Mouse (Mus musculus) left cerebral cortex, postnatal 36 days (tissue): Measurements from ENCODE around the gene Bcl9. TPM values are rescaled to one million over a fixed set of nuclear protein-coding genes. Genes with fewer than 3 reads are reported as not detected.
A peak's percentile ranks its signal among the peaks of the same experiment; 100 is the strongest.

ENCODE experiments used
- DNase-seq, 2 experiments: peaks; one replicate each; pipeline ENCODE4 v3.0.0; 2021 to 2022; ENCODE audit warnings: low spot score in 2 of 2, mixed read lengths in 1 of 2
- intact Hi-C: fragments of 180-260 bp; cut with DNase I; formaldehyde crosslinking; loops from one replicate; pipeline ENCODE4 v1.15.1; 2025
- total RNA-seq, 2 experiments: library from RNA; stranded (reverse); gene quantifications; 2 replicates each; pipeline ENCODE4 v1.2.3; 2021

The Bcl9 gene
- total RNA-seq, 2 experiments from 2014 or later, result 42.2 to 53.0 TPM

DNA sequence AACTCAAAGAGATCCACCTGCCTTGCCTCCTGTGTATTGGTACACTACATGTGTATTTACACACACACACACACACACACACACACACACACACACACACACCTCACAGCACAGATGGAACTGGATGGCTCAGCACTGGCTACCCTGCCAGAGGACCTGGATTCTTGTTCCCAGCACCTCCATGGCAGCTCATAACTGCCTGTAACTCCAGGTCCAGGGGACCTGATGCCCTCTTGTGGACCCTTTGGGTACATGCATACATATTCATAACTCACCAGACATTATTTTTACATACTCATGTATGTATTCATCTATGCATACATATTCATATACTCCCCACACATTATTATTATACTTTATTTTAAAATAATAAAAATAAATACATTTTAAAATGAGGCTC, 2.2 kb upstream of the Bcl9 start:
- DNase-seq, result no peak
- intact Hi-C loops, result loop anchor here (5.0 kb wide), 1 partner anchor 37 kb away; no protein-coding TSS in a partner anchor

DNA sequence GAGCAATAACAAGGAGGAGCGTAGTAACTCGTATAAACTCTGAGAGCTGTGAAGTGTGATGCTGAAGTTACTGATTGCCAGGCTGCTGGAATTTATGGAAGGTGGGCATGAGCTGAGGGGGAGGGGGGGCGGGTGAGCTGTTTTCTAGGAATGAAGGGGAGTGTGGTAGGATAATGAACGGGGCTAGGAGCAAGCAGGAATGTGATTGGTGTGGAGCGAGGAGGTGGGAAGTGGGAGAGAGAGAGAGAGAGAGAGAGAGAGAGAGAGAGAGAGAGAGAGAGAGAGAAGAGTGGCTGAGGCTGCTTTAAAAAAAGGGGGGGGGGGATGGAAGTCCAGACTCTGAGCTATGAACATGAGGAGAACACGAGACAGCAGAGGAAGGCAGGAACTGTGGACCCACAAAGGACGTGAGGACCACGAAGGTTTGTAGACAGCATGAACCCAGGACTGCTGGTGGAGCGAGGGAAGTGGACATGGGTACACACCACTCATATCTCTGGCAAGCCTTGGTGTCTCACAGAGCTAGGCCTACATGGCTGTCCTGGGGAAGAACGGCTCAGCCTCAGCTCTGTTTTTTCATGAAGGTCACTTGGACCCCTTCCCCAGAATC, 1.2 kb upstream of the Bcl9 start:
- intact Hi-C loops, result loop anchor here (5.0 kb wide), 1 partner anchor 38 kb away; no protein-coding TSS in a partner anchor
- no peak for DNase-seq

DNA sequence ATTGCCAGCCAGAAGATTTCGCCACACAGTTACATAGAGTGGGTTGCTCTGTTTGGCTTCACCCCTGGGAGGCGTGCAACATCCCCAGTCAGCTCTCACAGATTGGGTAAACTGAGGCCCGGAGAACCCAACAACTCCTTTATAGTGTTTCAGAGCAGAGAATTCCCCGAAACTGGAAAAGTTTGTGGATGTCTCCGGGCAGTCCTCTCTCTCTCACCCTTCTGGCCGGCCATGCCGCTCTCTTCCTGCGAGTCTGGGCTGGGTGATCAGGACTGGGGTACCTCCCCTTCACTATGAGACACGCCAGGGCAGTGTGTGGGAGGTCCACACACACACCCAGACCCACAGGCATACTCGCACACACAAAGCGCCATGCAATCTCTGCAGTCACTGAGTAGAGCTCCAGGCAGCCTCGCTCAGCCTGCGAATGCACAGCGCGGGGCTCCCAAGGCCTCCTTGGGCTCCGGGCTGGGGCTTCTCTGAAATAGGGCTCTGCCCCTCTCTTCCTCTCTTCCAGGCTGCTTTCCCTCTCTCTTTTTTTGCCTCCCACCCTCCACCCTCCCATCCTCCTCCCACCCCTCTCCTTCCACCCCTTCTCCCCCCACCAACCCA, 670 bp downstream of the Bcl9 start:
- peak; percentile 54 to 55 for DNase-seq
- intact Hi-C loops, result loop anchor here (1.0 to 5.0 kb wide), 2 partner anchors 40 to 70 kb away; no protein-coding TSS in a partner anchor

DNA sequence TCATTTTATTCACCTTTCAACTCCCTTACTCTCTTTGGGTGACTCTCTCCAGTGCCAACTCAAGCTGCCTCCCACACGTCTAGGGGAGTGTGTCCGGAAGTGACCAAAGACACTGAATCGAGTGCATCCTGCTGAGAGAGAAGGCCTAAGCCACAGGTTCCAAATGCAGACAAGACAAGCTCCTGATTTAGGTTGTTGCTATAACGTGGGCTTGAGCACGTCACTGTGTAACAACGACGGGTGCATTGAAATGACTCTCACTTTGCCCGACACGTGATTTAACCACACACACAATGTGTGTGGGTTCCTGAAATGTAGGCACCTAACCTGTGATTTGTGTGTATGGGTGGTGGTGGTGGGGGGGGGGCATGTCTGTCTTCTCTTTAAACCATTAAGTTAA, 3.4 kb downstream of the Bcl9 start:
- intact Hi-C loops, result no loop called here
- DNase-seq, result no peak

DNA sequence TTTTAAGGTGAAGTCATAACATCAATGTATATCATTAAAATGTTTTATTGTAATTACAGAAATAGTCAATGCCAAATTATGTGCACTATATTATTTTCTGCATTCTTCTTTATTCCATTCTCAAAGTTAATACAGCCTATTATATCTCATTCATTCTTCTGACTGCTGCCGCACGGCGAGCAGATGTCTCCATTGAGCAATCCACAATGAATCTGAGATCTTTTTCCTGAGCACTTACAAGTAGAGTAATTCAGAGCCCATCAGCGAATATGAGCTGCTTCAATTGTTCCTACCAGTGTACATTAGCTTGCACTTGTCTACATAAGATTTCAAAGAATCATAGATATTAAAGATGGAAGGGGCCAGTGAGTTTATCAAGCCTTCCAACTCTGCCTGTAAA, 12.8 kb downstream of the Bcl9 start:
- intact Hi-C loops, result no loop called here
- DNase-seq, result no peak

DNA sequence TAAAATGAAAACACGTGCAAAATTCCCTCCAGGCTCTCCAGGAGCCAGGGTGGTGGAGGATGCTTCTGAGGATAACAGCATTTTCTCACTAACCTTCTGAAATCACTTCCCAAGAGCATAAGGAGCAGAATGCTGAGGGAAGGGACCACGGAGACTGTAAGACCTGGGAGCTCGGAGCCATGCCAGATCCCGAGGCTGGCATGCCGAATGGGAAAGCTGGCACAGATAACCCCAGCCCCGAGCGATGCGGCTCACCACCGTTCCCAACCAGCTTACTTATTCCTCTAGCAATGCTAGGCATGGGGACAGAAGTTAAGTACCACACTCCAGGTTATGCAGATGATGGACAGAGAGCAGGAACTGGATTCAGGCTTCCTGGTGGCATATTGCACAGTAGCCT, 13.7 kb downstream of the Bcl9 start:
- DNase-seq, result no peak
- intact Hi-C loops, result no loop called here

DNA sequence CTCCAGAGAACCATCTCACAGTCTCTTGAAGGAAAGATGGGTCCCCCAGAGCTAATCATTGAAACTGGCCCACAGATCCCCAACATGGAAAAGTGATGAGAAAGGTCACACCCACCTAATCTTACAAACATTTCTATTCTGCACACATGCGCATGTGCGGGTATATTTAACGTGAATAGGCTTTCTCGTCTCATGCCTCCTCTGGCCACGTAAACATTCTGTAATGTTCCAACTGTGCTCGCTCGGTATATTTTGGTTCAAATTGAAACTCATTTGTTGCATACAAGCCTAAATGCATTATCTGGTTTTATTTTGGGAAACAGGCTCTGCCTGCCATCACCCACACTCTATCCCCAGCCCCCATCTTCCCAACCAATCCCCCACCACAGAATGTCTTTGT, 16.3 kb downstream of the Bcl9 start:
- intact Hi-C loops, result no loop called here
- DNase-seq, result no peak

DNA sequence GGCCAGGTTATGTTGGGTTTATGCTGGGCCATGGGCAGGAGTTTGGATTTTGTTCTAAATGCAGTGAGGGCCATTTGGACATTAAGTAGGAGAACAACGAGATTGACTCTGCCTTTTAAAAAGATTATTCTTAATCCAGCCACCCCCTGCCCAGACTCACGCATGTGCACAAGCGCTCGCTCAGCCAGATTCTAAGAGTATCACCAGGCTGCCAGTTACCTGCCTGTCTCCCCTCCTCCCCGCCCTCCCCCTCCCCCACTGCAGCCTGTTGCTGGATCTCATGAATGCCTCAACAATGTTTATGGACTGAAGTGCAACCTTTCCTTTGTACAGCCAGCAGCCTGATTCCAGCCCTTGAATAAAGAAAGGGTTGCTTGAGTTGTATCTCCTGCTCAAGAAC, 22.0 kb downstream of the Bcl9 start:
- intact Hi-C loops, result no loop called here
- no peak for DNase-seq

DNA sequence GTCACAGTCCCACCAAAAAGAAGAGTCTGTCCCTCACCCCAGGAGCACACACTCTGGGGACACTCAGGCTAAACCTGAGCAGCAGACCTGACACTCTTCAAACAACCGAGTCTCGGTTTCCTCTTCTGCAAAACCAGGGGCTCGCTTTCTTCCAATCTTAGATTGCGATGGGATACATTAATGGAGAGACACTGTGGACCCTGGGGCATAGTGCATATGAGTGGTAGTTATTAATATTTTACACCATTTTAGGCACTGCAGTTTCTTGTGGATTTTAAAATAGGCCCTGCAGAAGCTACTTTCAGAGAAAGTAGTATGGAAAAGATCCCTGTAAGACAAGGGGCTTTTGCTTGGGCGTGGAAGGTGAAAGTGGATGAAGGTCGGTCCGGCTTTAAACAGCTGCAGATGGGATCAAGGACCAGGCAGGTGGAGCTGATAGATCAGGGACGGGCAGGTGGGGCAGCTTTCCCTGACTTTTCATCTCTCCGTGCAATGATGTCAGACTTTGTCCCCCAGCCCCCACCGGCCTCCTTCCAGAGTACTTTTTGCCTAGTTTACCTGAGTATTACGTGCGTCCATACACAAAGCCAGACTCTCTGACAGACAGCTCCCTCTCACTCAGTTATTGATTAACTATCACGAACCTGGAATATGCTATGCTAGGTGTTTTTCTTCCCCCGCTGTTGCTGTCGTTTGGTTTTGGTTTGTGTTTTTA, 23.0 kb downstream of the Bcl9 start:
- DNase-seq, result no peak
- intact Hi-C loops, result no loop called here

DNA sequence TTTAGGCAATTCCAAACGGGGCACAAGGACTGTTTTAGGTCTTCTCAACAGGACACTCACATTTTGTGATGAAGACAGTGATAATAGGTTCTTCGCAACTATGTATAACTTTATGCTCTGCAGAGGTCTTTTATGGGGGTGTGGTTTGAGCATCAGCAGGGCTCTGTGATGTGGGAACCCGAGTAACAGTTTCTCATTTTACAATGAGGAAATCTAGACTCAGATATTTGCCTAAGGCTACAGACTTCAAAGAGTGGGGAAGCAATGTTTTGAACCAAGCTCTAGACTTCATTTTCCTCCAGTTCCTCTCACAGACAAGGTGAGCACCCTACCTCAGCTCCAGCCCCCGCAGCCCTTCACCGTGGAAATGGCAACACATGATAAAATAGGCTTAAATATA, 23.8 kb downstream of the Bcl9 start:
- intact Hi-C loops, result no loop called here
- no peak for DNase-seq

DNA sequence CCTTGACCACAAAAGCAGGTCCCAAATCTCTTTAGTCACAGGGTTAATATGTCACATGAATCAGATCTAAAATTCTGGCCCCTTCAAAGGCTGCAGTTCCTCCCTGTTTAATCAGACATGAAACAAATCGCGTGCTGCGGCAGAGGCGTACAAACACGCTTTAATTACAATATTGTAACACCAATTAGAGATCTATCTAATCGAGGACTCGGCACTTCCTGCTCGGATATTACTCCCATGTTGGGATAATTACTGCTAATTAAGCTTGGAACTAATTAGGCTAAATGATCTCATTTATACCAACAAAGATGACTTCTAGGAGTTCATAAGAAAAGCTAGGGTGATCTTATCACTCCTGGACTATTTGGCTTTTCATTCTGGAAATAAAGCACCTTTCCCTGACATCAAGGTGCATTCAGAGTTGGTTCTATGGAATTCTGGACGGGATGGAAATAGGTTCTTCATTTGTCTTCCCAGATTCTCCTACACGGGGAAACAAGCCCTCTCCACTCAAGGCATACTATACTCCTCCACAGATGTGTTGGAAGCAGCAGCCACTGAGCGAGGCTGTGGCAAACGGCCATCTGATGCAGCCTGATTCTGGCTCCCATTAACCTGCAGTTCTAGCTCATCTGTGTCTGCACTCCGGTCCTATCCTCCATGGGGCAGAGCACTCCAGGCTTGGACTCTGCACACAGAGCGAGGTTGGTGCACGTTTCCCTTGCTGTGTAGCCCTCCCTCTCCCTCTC, 31.9 kb downstream of the Bcl9 start:
- intact Hi-C loops, result no loop called here
- DNase-seq, result no peak

DNA sequence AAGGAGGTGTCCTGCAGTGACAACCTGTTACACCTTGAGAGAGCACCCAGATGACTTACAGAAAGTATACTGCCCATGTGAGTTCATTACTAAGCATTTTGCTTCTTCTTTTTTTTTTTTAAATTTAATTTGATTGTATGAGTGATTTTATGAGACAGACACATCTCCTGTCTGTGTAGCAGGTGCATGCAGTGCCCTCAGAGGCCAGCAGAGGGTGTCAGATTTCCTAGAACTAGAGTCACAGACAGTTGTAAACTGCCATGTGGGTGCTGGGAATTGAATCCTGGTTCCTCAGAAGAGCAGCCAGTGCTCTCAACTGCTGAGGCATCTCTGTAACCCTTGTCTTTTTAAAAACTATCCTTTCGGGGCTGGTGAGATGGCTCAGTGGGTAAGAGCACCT, 35.5 kb downstream of the Bcl9 start:
- DNase-seq, result no peak
- intact Hi-C loops, result no loop called here

DNA sequence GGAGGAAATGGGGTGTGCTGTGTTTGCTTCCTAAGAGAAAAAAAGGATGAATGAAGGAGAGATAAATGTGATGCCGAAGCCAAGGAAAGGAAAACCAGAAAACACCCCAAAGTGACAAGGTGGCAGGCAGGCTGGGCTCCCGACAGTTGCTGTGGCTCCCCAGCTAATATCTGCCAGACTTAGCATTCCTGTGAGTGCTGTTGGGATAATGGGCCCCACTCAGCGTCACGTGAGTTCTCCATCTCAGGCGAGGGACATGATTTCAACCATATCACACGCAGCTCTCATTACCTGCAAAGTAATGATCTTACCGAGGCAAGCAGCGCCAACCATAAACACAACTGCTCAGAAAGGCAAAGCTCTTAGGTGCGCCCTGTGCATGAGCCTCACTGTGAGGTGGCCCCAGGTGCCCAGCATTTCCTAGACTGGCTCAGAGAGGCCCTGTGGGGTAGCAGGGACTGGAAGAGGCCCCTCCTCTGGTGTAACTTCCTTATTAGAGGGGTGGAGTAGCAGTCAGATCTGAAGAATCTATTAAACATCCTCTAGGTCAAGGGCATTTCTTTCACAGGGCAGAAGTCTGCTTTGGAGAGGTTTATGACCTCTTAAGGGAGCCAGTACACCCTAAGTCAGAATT, 41.9 kb downstream of the Bcl9 start:
- intact Hi-C loops, result no loop called here
- DNase-seq, result no peak

DNA sequence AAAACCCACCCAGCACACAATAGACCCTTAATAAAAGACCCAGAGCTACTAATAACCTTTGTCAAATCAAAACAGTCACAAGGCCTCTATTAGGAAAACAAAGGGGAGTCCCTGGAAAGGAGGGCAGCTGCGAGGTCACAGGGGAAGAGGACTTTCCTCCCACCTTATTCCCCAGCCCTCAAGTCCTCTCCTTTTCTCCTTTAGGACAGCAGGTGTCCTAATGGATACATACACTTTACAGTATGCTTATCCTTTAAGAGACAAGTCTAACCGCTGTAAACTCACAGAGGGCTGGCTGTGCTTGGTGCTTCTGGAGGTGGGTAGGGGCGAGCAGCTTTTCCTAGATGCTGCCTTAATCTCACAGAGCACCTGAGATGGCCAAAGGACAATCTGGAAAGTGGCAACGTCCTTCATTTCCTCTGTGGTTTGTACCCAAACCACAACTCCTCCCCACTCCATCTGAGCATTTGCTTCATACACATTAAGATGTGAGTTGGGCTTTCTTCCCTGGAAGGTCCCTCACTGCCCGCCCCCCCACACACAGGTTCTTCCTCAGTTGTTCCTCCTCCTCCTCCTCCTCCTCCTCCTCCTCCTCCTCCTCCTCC, 42.8 kb downstream of the Bcl9 start:
- intact Hi-C loops, result no loop called here
- DNase-seq, result no peak

DNA sequence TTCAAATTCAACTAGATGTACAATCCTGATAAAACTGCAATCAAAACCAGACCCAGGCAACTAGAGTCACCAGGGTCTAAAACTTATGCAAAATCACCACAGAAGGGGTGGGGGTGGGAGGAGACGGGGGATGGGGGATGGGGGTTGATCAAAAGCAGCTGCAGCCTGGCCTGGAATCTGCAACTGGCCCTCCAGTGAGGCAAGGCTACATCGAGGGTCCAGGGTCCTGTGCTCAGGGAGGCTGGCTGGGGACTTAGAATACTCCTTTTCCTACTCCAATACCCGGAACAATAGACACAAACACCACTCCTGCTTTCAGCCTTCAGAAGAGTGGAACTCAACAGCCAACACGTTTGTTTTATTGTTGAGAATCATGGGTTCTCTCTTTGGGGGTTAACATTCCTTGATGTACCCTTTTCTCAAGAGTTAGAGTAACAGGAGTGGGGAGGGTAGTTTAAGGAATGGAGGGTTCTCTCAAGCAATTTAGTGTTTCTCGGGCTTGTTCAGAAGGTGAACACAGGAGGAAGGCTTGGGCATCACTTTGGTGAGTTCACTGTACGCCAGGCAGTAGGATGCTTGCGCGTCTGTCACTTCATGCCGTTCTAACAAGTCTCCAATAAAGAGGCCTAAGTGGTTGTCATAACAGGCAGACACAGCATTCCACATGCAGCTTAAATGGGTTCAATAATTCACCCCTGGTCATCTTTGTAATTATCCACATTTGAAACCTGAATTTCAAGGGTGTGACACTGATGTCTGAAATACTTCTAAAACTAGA, 43.7 kb downstream of the Bcl9 start:
- intact Hi-C loops, result no loop called here
- DNase-seq, result no peak

DNA sequence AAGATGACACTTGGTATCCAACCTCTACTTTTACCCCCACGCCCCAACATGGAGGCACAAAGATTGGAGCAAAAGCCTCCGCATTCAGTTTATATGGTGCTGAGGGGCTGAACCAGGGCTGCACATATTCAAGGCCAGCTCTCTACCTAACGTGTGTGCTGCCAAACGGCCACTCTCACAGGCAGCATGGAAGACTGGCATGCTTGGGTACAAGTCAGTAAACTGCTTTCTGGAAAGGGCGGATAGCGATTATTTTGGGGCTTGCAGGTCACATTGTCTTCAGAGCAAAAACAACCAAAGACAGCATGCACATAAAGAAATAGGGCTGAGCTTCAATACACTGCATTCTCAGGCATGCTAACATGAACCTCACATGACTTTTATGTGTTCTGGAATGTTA, 44.8 kb downstream of the Bcl9 start:
- intact Hi-C loops, result no loop called here
- no peak for DNase-seq

DNA sequence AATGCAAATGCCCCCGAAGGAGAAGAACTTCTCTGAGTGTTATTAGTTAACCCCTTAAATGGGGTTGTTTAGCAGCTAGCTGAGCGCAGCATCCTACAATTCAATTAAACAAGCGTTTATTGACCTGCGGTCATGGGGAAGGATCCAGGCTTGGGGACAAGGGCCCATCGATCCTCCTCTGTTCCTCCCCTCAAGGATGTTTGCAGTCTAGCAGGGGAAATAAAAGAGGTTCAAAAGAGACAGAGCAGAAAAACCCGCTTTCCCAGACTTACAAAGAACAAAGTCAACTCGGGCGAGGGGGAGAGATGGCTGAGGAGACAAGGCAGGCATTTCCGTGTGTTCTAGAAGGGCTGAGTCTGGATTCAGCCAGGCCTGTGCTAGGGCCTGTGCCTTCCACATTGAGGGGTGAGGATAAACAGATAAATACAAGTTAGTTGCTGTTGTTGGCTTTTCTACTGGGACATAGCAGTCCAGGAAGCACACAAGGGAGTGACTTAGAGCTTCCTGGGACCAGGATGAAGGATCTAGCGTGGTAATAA, 55.0 kb downstream of the Bcl9 start:
- intact Hi-C loops, result no loop called here
- DNase-seq, result no peak

DNA sequence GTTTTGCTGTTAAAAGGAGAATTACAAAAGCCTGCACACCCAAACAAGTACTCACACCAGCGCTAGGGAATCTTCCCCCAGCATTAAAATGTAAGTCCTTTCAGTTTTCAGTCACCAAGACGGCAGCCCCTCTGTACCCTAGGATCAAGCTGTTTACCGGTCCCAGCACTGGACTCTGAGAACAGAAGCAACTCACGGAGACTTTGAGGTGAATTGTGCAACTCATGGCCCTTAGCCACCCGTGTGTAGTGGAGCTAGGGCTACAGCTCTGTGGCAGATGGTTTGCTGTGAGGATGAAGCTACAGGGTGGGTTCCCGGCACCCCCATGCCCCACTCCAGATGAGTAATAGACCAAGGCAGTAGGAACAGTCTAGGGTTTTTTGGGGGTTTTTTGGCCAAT, 55.9 kb downstream of the Bcl9 start:
- no peak for DNase-seq
- intact Hi-C loops, result no loop called here

DNA sequence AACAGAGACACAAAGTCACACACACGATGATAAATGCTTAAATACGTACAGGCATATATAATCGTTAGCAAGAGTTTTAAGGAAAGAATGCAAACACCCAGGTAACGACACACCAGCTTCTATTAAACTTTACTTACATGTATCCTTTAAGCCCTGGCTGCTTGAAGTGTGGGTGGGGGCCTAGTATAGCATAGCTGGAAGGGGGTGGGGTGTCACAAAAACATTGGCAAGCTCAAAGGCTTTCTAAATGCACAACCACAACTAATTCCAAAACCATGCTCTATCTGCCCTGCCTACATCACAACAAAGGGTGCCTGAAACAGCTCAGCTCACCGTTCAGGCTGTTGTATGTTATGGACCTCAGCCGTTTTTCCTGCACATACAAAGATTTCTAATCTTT, 57.9 kb downstream of the Bcl9 start:
- intact Hi-C loops, result no loop called here
- DNase-seq, result no peak
